Mouse (Mus musculus) megakaryocyte, embryonic 14.5 days (primary cell): Measurements from ENCODE around the gene Rnls.

ENCODE experiments used
- FLI1 ChIP-seq: IDR thresholded peaks from 2 replicates; pipeline ENCODE4 v1.6.1; 2012; ENCODE audit warnings: low read length, inconsistent platforms, mixed read lengths
- GATA1 ChIP-seq: IDR thresholded peaks from 3 replicates; pipeline ENCODE4 v1.6.1; 2012; ENCODE audit warnings: mixed read lengths, low read length, inconsistent platforms, borderline replicate concordance

- TF ChIP-seq GATA1 (no peak), FLI1 (no peak)
Measured at GRCm38 (mm10) chr19:33217791-33218300, 174.2 kb downstream of the Rnls start.
